Mouse (Mus musculus): ENCODE measurements around the gene S100a4.

GRCm38 (mm10) chr3:90647291-90647690 is 43.7 kb downstream of the S100a4 start:
- TF ChIP-seq EP300 (IDR thresholded peaks at IDR 0.05; ENCODE audit: insufficient read depth, low read depth, low read length): no peak
- no peak for TF ChIP-seq POLR2A (IDR thresholded peaks at IDR 0.05; ENCODE audit: insufficient read depth, low read length)
